Mouse (Mus musculus) neural tube, embryonic 13.5 days (tissue): ENCODE measurements around the gene Gm49392. TPM values are rescaled to one million over a fixed set of nuclear protein-coding genes. Genes with fewer than 3 reads are reported as not detected.

ENCODE experiments used
- ATAC-seq: fragments of 200-750 bp; cut with Nextera tagmentation; 2 replicates; pipeline ENCODE4 v1.8.0; 2017; ENCODE audit warnings: low read depth, mild to moderate bottlenecking, moderate TSS enrichment, moderate library complexity
- H3K27ac ChIP-seq: fragments of 300-500 bp; sonication (generic); replicated peaks from 2 replicates; pipeline ENCODE4 v1.5.1; 2015; ENCODE audit warnings: moderate library complexity, mild to moderate bottlenecking, inconsistent platforms
- H3K27me3 ChIP-seq: fragments of 300-500 bp; sonication (generic); 2 replicates; pipeline ENCODE4 v1.6.1; 2015; ENCODE audit warnings: mild to moderate bottlenecking, inconsistent platforms
- H3K36me3 ChIP-seq: fragments of 300-500 bp; sonication (generic); 2 replicates; pipeline ENCODE4 v1.6.1; 2015; ENCODE audit warnings: mild to moderate bottlenecking, inconsistent platforms
- H3K4me1 ChIP-seq: fragments of 300-500 bp; sonication (generic); replicated peaks from 2 replicates; pipeline ENCODE4 v1.6.1; 2015; ENCODE audit warnings: inconsistent platforms
- H3K4me2 ChIP-seq: fragments of 300-500 bp; sonication (generic); 2 replicates; pipeline ENCODE4 v1.6.1; 2015; ENCODE audit warnings: inconsistent platforms, mild to moderate bottlenecking, moderate library complexity
- H3K4me3 ChIP-seq: fragments of 300-500 bp; sonication (generic); 2 replicates; pipeline ENCODE4 v1.5.1; 2015; ENCODE audit warnings: mild to moderate bottlenecking, inconsistent platforms
- H3K9ac ChIP-seq: fragments of 300-500 bp; sonication (generic); 2 replicates; pipeline ENCODE4 v1.6.1; 2015; ENCODE audit warnings: moderate library complexity, mild to moderate bottlenecking, inconsistent platforms
- H3K9me3 ChIP-seq: fragments of 300-500 bp; sonication (generic); 2 replicates; pipeline ENCODE4 v1.6.1; 2016; ENCODE audit warnings: inconsistent platforms
- WGBS: fragments of 180-500 bp; shearing (Covaris S2); methylation state at CpG from one replicate; pipeline ENCODE4 v1.1.7; 2015; 5-methylcytosine and 5-hydroxymethylcytosine counted together
- polyA plus RNA-seq: library from polyadenylated mRNA; unstranded; fragments of >200 nt; fragmentation: Nextera tagmentation; extraction: Ambion mirVana; gene quantifications from 2 replicates; pipeline ENCODE4 v1.2.1, GENCODE M21; 2015

Gm49392 gene
- polyA plus RNA-seq, 1 experiment from 2014 or later, result 0.14 TPM

GRCm38 (mm10) chr13:60839353-60839902 lies 57.3 kb downstream of the Gm49392 start:
- WGBS, result 73% methylated on average over 2 of the region's 2 CpGs

DNA sequence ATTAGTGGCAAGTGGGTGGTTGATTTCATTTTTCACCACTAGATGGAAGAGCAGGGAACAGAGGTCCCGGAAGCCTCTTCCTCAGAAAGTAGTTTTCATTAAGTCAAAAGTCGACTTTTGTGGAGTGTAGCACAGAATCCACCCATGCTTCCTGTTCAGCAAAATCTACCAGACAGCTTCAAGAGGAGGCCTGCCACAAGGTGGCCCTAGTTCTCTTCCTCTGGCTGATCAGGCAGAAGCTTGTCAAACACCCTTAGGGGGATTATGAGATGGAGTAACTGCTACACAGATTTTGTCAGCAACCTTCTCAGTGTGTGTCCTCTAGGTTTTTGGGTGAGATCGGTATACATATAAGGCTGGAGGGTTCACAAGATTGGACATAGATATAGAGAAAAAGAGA lies 70.6 kb downstream of the Gm49392 start:
- Histone ChIP-seq H3K36me3 (no peaks in the 10 kb centered on the region), H3K9me3 (no peaks in the 10 kb centered on the region), H3K4me3 (no peak overlapping the region), H3K4me1 (no peaks in the 10 kb centered on the region), H3K4me2 (no peak overlapping the region), H3K9ac (no peak overlapping the region), H3K27me3 (no peaks in the 10 kb centered on the region), H3K27ac (no peak overlapping the region)
- 67% methylated on average over 3 of the region's 3 CpGs for WGBS
- ATAC-seq, result no peak

More at GRCm38 (mm10) chr13:60839353-60839902, 57.3 kb downstream of the Gm49392 start:
- Histone ChIP-seq H3K27me3 (no peaks in the 10 kb centered on the region), H3K4me1 (no peaks in the 10 kb centered on the region), H3K9ac (no peak overlapping the region), H3K4me3 (no peak overlapping the region), H3K4me2 (no peak overlapping the region), H3K9me3 (no peaks in the 10 kb centered on the region), H3K36me3 (no peaks in the 10 kb centered on the region), H3K27ac (no peak overlapping the region)
- no peak for ATAC-seq

DNA sequence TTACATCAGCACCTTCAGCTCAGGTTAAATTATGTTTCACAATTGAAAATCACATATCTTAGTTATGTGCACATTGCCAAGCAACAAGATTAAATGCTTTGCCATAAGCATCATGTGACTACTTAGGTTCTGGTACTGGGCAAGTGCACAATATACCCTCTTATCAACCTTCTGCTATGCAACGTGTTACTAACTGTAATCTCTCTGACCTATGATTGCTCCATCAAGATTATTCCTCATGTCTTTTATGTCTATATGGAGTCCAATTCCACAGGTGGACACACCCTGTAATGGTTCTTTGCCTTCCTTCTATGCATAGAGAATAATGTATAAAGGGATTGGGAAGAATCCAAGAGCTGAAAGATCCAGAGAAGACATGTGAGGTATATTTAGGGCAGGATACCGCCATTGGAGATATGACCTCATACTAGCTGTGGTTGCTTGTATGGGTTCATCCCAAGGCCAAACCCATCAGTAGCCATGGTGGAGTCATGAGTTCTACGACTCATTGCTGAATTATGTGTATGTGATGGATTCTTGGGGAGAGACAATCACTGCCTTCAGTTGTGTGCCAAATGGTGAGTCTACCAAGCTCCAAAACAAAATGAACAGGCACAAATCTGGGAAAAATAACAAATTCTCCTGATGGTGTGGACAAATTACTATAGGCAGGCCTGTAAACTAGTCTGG lies 76.1 kb downstream of the Gm49392 start:
- Histone ChIP-seq H3K4me1 (no peaks in the 10 kb centered on the region), H3K4me2 (no peak overlapping the region), H3K9me3 (no peaks in the 10 kb centered on the region), H3K27me3 (no peaks in the 10 kb centered on the region), H3K9ac (no peak overlapping the region), H3K27ac (no peak overlapping the region), H3K36me3 (no peaks in the 10 kb centered on the region), H3K4me3 (no peak overlapping the region)
- ATAC-seq, result no peak
- WGBS, result 71% methylated on average over 3 of the region's 3 CpGs

DNA sequence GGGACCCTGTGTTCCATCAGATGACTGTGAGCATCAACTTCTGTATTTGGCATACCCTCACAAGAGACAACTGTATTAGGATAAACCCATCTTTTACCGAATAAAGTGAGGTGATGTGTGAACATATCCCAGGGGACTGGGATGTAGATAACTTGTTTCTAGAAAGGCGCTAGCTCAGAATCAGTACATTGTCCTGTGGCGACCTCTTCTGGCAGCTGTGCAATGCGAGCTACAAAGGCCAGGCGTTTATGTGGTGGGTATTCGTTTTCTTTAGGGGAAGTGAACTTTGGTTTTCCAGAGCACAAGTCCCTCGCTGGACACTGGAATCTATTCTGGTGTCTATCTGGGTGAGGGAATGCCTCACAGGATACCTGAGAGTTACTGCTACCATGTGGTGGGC lies 77.2 kb downstream of the Gm49392 start:
- Histone ChIP-seq H3K27ac (no peak overlapping the region), H3K27me3 (no peaks in the 10 kb centered on the region), H3K4me1 (no peaks in the 10 kb centered on the region), H3K9ac (no peak overlapping the region), H3K36me3 (no peaks in the 10 kb centered on the region), H3K4me3 (no peak overlapping the region), H3K9me3 (no peaks in the 10 kb centered on the region), H3K4me2 (no peak overlapping the region)
- ATAC-seq, result no peak
- WGBS, result 12% methylated on average over 7 of the region's 7 CpGs

DNA sequence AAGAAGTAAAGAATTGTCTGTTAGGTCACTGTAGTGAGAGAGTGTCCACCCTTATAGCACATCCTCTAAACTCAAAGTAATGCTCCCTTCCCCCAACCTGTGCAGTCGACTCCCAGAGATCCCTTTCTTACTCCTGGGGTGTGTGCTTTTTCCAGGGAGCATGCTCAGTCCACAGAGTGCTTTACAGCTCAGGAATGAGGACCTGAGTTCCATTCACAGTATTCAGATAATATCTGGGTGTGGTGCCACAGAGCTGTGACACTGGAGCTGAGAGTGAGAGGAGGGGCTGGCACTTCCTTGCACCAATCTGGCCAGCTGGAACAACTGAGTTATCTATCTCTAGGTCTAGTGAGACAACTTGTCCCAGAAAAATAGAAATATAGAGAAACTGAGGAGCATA lies 83.0 kb downstream of the Gm49392 start:
- H3K27me3 ChIP-seq, result no peaks in the 10 kb centered on the region
- no peak for ATAC-seq
- WGBS, result 70% methylated on average over 1 of the region's 1 CpGs

DNA sequence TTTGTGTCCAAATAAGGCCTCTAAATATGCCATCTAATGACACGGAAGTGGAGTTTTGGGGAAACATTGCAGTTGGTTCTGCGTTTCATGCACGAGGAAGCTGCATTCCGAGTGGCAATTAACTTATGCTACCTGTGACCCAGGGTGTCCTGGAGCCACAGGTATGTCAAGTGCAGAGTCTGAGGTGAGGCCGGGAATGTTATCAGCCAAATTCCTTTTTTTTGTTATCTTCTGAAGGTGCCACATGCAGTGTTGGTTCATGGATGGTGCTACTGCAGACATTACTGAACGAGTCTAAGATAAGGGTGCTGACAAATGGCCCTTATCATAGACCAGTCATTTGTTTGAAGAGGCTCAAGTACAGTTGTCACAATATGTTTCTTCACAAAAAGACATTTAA lies 83.9 kb downstream of the Gm49392 start:
- H3K36me3 ChIP-seq, result no peaks in the 10 kb centered on the region
- H3K4me1 ChIP-seq, result no peaks in the 10 kb centered on the region
- no peak overlapping the region for H3K4me3 ChIP-seq
- H3K4me2 ChIP-seq, result no peak overlapping the region
- no peaks in the 10 kb centered on the region for H3K9me3 ChIP-seq
- 93% methylated on average over 6 of the region's 6 CpGs for WGBS
- no peak overlapping the region for H3K9ac ChIP-seq
- ATAC-seq, result no peak
- no peaks in the 10 kb centered on the region for H3K27me3 ChIP-seq
- no peak overlapping the region for H3K27ac ChIP-seq

More for the DNA sequence above, 83.0 kb downstream of the Gm49392 start:
- no peak overlapping the region for H3K4me2 ChIP-seq
- H3K9ac ChIP-seq, result no peak overlapping the region
- no peak overlapping the region for H3K4me3 ChIP-seq
- H3K9me3 ChIP-seq, result no peaks in the 10 kb centered on the region
- no peaks in the 10 kb centered on the region for H3K36me3 ChIP-seq
- H3K4me1 ChIP-seq, result no peaks in the 10 kb centered on the region
- no peak overlapping the region for H3K27ac ChIP-seq

GRCm38 (mm10) chr13:60809690-60810089 lies 87.0 kb downstream of the Gm49392 start:
- 79% methylated on average over 2 of the region's 2 CpGs for WGBS
- no peak for ATAC-seq

DNA sequence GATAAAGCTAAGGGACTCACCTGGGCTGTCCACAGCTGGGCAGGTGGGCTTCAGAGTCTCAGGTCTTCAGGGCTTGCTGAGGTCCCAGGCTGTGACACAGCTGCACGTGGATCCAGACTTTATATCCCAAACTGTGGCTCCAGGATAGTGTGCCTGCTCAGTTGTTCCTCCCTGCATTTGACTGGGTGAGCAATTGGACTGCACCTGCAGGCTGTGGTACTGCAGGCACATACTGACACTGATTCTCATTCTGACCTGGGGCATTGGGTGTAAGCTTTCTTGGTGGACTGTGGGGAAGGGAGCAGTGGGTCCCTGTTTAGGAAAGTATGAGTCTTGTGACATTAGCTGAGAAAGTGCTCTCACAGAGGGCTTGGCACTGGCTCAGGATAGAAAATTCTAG lies 93.9 kb downstream of the Gm49392 start, which contains the start of gene Ctsll3:
Gene Ctsll3, minus strand, starts transcription at position 101 of the 400 bp plus-strand sequence.
- Histone ChIP-seq H3K9me3 (no peaks in the 10 kb centered on the region), H3K27me3 (no peaks in the 10 kb centered on the region), H3K9ac (no peak within 1 kb of the TSS), H3K27ac (no peak within 1 kb of the TSS), H3K4me2 (no peak within 1 kb of the TSS), H3K4me1 (no peaks in the 10 kb centered on the region), H3K36me3 (no peaks in the 10 kb centered on the region), H3K4me3 (no peak within 1 kb of the TSS)
- no peak for ATAC-seq
- WGBS, result 78% methylated on average over 1 of the region's 1 CpGs

More at GRCm38 (mm10) chr13:60809690-60810089, 87.0 kb downstream of the Gm49392 start:
- Histone ChIP-seq H3K9ac (no peak overlapping the region), H3K27ac (no peak overlapping the region), H3K4me2 (no peak overlapping the region), H3K9me3 (no peaks in the 10 kb centered on the region), H3K36me3 (no peaks in the 10 kb centered on the region), H3K27me3 (no peaks in the 10 kb centered on the region), H3K4me1 (no peaks in the 10 kb centered on the region), H3K4me3 (no peak overlapping the region)

Other genes with a start within 250 kb of the Gm49392 start
- gene BC051665, start 110.5 kb downstream of the Gm49392 start, polyA plus RNA-seq, result not detected in 2 replicates
- not detected in 2 replicates for gene Ctsll3, start 94.0 kb downstream of the Gm49392 start, polyA plus RNA-seq
- not detected in 2 replicates for gene 4930486L24Rik, start 32.4 kb downstream of the Gm49392 start, polyA plus RNA-seq
- 1.0 and 2.9 TPM in 2 replicates for gene Ctla2b, start 553 bp upstream of the Gm49392 start, polyA plus RNA-seq
- not detected in 2 replicates for gene Tpbpb, start 8.0 kb upstream of the Gm49392 start, polyA plus RNA-seq
- not detected in 2 replicates for gene Gm49393, start 38.7 kb upstream of the Gm49392 start, polyA plus RNA-seq
- 1.2 and 2.3 TPM in 2 replicates for gene Gm49391, start 39.7 kb upstream of the Gm49392 start, polyA plus RNA-seq
- 18.2 and 20.3 TPM in 2 replicates for gene Ctla2a, start 39.7 kb upstream of the Gm49392 start, polyA plus RNA-seq
- 0.27 TPM in 1 of 2 replicates, not detected in the other for gene Tpbpa, start 45.1 kb upstream of the Gm49392 start, polyA plus RNA-seq
- gene Ctsj, start 109.1 kb upstream of the Gm49392 start, polyA plus RNA-seq, result not detected in 2 replicates
- gene Ctsq, start 143.7 kb upstream of the Gm49392 start, polyA plus RNA-seq, result not detected in 2 replicates